Mouse (Mus musculus): Measurements from ENCODE around the gene Fsd1. TPM values are rescaled to one million over a fixed set of nuclear protein-coding genes. Genes with fewer than 3 reads are reported as not detected.
A peak's percentile ranks its signal among the peaks of the same experiment; 100 is the strongest.

Gene Fsd1
- polyA plus RNA-seq, 1 experiment = 0.36 TPM

DNA sequence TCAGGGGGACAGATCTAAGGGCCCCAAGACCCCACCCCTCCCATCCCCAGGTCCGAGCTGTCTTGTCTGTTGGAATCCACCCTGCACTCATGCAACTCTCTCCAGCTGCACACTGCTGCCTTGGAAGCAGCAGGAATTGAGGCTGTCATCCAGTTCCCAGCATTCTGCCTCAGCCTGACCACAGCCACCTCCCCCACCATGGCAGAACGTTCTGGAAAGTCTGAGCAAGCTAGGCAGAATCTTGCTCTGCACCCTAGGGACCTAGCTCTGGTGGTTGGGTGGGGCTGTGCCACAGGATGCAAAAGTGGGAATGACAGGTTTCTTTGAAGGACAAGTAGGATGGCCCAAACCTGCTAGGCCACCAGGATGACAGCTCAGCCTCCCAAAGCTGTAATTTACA is 38.2 kb downstream of the Fsd1 start:
- H3K4me1 ChIP-seq (ENCODE audit: control insufficient read depth, insufficient read depth, low read length) = peaks cover 36% of the 10 kb centered on the region
- H3K27me3 ChIP-seq (replicated peaks; ENCODE audit: control insufficient read depth, insufficient read depth, low read length) = no peaks in the 10 kb centered on the region
- DNase-seq = no peak
- H3K27ac ChIP-seq (ENCODE audit: insufficient read depth, low read depth, low read length) = no peak overlapping the region
- no peak overlapping the region for H3K4me3 ChIP-seq (ENCODE audit: insufficient read depth, low read depth, low read length)
- no peaks in the 10 kb centered on the region for H3K36me3 ChIP-seq (ENCODE audit: control insufficient read depth, insufficient read depth, low read length)
- no peak for TF ChIP-seq POLR2A (IDR thresholded peaks at IDR 0.05; ENCODE audit: low read depth, low read length)
- no peak for TF ChIP-seq CTCF (conservative IDR thresholded peaks at IDR 0.05; ENCODE audit: insufficient read depth, insufficient read length, low read depth, low read length)
- WGBS = 45% methylated on average over 2 of the region's 2 CpGs

DNA sequence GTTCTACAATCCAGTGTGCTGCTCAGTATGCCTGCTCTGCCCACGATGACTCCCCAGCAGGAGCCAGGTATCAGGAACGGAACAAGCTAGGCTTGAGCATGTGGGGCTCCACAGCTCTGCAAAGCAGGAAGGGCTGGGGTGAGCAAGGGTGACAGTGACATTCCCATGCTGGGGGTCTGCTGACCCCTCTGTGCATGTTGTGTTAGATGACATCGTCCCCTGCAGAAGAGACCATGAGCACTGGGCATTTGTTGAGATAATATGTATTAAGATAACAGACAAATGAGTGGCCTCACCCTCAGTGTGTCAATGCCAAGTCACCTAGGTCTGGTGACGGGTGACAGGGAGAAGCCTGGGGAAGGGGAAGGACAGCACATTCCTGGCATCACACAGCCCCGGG is 38.6 kb downstream of the Fsd1 start:
- no peak for DNase-seq
- Histone ChIP-seq H3K4me3 (ENCODE audit: insufficient read depth, low read depth, low read length) (no peak overlapping the region), H3K27me3 (replicated peaks; ENCODE audit: control insufficient read depth, insufficient read depth, low read length) (no peaks in the 10 kb centered on the region), H3K27ac (ENCODE audit: insufficient read depth, low read depth, low read length) (no peak overlapping the region), H3K36me3 (ENCODE audit: control insufficient read depth, insufficient read depth, low read length) (no peaks in the 10 kb centered on the region), H3K4me1 (ENCODE audit: control insufficient read depth, insufficient read depth, low read length) (peaks cover 36% of the 10 kb centered on the region)
- 64% methylated on average over 5 of the region's 5 CpGs for WGBS
- TF ChIP-seq CTCF (conservative IDR thresholded peaks at IDR 0.05; ENCODE audit: insufficient read depth, insufficient read length, low read depth, low read length) (no peak), POLR2A (IDR thresholded peaks at IDR 0.05; ENCODE audit: low read depth, low read length) (no peak)

DNA sequence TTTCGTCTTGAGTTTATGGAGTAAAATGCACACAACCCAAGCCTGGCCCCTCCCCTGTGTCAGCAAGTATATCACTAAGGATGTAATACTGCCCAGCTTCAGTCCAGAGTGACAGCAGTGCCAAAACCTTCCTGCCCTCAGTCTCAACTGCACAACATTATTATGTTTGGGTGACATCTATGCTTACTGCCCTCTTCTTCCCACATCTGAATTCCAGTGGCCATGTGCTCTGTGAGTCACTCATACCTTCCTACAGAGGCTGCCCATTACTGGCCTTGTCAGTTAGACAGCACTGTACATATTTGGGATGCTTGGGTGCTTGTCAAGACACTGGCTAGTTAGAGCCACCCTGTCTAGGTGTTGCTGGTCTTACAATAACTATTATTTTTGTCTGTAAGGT is 40.0 kb downstream of the Fsd1 start:
- no peak overlapping the region for H3K27ac ChIP-seq (ENCODE audit: insufficient read depth, low read depth, low read length)
- H3K36me3 ChIP-seq (ENCODE audit: control insufficient read depth, insufficient read depth, low read length) = no peaks in the 10 kb centered on the region
- H3K4me3 ChIP-seq (ENCODE audit: insufficient read depth, low read depth, low read length) = no peak overlapping the region
- H3K27me3 ChIP-seq (replicated peaks; ENCODE audit: control insufficient read depth, insufficient read depth, low read length) = no peaks in the 10 kb centered on the region
- WGBS = 57% methylated on average over 1 of the region's 1 CpGs
- DNase-seq = no peak
- H3K4me1 ChIP-seq (ENCODE audit: control insufficient read depth, insufficient read depth, low read length) = peaks cover 44% of the 10 kb centered on the region
- TF ChIP-seq POLR2A (IDR thresholded peaks at IDR 0.05; ENCODE audit: low read depth, low read length) (no peak), CTCF (conservative IDR thresholded peaks at IDR 0.05; ENCODE audit: insufficient read depth, insufficient read length, low read depth, low read length) (no peak)

DNA sequence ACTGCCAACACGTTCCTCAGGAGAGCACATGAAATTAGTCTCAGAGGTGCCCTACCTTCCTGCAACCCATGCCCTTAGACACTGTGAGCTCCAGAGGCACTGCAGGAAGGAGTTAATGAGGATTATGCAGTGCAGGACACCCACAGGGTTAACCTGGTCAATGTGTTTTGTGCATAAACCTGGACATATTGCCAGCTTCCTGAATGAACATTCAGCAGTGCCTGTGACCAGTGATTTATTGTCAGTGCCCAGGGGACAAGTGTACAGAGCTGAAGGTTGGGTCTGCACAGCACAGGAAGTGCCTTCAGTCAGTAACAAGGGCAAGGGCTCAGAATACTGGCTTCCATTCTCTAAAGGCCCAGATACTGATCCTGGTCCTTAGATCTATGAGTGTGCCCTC is 40.6 kb downstream of the Fsd1 start:
- Histone ChIP-seq H3K36me3 (ENCODE audit: control insufficient read depth, insufficient read depth, low read length) (no peaks in the 10 kb centered on the region), H3K27ac (ENCODE audit: insufficient read depth, low read depth, low read length) (no peak overlapping the region), H3K4me1 (ENCODE audit: control insufficient read depth, insufficient read depth, low read length) (peaks cover 44% of the 10 kb centered on the region), H3K4me3 (ENCODE audit: insufficient read depth, low read depth, low read length) (no peak overlapping the region), H3K27me3 (replicated peaks; ENCODE audit: control insufficient read depth, insufficient read depth, low read length) (no peaks in the 10 kb centered on the region)
- TF ChIP-seq CTCF (conservative IDR thresholded peaks at IDR 0.05; ENCODE audit: insufficient read depth, insufficient read length, low read depth, low read length) (no peak), POLR2A (IDR thresholded peaks at IDR 0.05; ENCODE audit: low read depth, low read length) (no peak)
- 19% methylated on average over 1 of the region's 1 CpGs for WGBS
- DNase-seq = peak; percentile 53

DNA sequence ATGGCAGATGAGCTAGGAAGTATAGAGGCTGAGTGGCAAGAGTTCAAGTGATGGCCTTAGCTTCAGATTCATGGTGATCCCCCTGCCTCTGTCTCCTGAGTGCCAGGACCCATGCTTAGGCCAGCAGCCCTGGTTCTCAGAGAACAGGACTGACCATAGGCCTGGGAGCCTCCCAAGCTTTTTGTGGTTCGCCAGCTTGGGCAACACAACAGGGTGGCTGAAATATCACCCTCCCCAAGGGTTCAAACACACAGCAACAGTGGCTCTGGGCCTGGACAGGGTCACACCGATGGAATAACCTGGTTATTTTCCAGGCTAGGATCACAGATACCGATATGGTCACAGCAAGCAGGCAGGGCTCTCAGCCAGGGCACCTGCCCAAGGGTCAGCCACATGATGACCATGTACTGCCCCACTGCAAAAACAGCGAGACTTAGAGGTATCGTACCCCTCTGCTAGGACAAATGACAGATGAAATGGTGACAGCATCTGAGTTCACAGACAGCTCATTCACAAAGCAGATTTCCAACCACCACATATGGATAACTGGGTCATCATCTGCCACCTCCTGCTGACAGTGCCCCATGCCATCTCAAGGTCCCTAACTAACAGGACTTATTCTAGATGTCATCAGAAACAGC is 41.6 kb downstream of the Fsd1 start:
- H3K4me3 ChIP-seq (ENCODE audit: insufficient read depth, low read depth, low read length) = no peak overlapping the region
- peaks cover 48% of the 10 kb centered on the region for H3K4me1 ChIP-seq (ENCODE audit: control insufficient read depth, insufficient read depth, low read length)
- no peak for TF ChIP-seq POLR2A (IDR thresholded peaks at IDR 0.05; ENCODE audit: low read depth, low read length)
- no peak for TF ChIP-seq CTCF (conservative IDR thresholded peaks at IDR 0.05; ENCODE audit: insufficient read depth, insufficient read length, low read depth, low read length)
- DNase-seq = peak; percentile 41
- no peaks in the 10 kb centered on the region for H3K27me3 ChIP-seq (replicated peaks; ENCODE audit: control insufficient read depth, insufficient read depth, low read length)
- 49% methylated on average over 5 of the region's 5 CpGs for WGBS
- no peaks in the 10 kb centered on the region for H3K36me3 ChIP-seq (ENCODE audit: control insufficient read depth, insufficient read depth, low read length)
- no peak overlapping the region for H3K27ac ChIP-seq (ENCODE audit: insufficient read depth, low read depth, low read length)

DNA sequence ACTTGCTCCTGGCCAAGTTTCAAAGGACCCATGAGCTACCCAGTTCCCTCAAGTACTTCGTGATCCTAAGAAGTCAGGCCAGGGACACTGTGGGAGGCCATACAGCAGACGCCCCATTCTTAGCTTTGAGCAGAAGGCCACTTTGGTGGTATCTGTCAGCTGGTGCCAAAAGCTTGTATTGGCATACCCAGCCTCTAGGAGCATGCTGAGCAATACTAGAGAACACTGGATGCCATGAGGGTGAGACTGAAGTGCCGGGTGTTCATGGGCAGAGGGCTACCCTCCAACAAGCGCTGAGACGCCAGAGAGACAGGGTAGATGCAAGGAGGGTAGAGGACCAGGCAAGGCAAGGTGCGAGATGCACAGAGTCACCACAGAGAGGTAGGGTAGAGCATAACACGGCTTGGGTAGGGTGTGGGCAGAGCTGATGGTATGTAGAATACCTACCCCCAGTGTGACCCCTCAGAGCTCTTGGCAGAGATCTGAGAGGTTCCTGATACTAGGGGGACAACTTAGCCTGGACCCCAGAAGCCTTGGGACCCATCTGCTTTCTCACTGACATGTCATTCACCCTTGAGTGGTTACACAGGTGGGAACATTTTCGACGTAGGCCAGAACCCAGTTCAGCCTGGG is 44.0 kb downstream of the Fsd1 start:
- Histone ChIP-seq H3K27ac (ENCODE audit: insufficient read depth, low read depth, low read length) (peak overlapping the region; percentile 3; the same call in 1 of the 2 replicates), H3K36me3 (ENCODE audit: control insufficient read depth, insufficient read depth, low read length) (no peaks in the 10 kb centered on the region), H3K4me1 (ENCODE audit: control insufficient read depth, insufficient read depth, low read length) (peaks cover 55% of the 10 kb centered on the region), H3K4me3 (ENCODE audit: insufficient read depth, low read depth, low read length) (no peak overlapping the region), H3K27me3 (replicated peaks; ENCODE audit: control insufficient read depth, insufficient read depth, low read length) (no peaks in the 10 kb centered on the region)
- no peak for DNase-seq
- TF ChIP-seq CTCF (conservative IDR thresholded peaks at IDR 0.05; ENCODE audit: insufficient read depth, insufficient read length, low read depth, low read length) (no peak), POLR2A (IDR thresholded peaks at IDR 0.05; ENCODE audit: low read depth, low read length) (no peak)
- WGBS = 61% methylated on average over 9 of the region's 9 CpGs

DNA sequence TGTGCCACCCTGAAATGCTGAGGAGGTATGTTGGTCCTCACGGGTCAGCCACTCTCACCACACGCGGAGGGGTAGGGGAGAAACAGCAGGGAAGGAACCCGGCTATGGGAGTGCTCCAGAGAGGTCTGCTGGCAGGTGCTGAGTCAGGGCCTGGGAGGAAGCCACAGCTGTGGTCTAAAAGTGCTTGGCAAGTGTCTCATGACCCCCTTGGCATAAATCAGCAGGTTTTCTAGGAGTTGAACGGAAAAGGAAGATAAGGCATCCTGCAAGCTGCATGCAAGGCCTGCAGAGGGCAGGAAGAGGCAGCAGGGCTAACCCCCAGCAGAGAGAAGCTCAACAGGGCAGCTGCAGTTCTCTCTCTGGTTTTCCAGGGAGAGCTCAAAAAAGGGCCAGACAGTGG is 44.6 kb downstream of the Fsd1 start:
- peak; percentile 81 for DNase-seq
- no peak for TF ChIP-seq POLR2A (IDR thresholded peaks at IDR 0.05; ENCODE audit: low read depth, low read length)
- TF ChIP-seq CTCF (conservative IDR thresholded peaks at IDR 0.05; ENCODE audit: insufficient read depth, insufficient read length, low read depth, low read length) = peak; percentile 29
- Histone ChIP-seq H3K27me3 (replicated peaks; ENCODE audit: control insufficient read depth, insufficient read depth, low read length) (no peaks in the 10 kb centered on the region), H3K27ac (ENCODE audit: insufficient read depth, low read depth, low read length) (peak overlapping the region; percentile 3; the same call in 1 of the 2 replicates), H3K4me3 (ENCODE audit: insufficient read depth, low read depth, low read length) (no peak overlapping the region), H3K4me1 (ENCODE audit: control insufficient read depth, insufficient read depth, low read length) (peaks cover 54% of the 10 kb centered on the region), H3K36me3 (ENCODE audit: control insufficient read depth, insufficient read depth, low read length) (no peaks in the 10 kb centered on the region)
- WGBS = 15% methylated on average over 5 of the region's 5 CpGs
